ENCODE assay signal across 8 mouse cellular contexts in the genomic region with DNA sequence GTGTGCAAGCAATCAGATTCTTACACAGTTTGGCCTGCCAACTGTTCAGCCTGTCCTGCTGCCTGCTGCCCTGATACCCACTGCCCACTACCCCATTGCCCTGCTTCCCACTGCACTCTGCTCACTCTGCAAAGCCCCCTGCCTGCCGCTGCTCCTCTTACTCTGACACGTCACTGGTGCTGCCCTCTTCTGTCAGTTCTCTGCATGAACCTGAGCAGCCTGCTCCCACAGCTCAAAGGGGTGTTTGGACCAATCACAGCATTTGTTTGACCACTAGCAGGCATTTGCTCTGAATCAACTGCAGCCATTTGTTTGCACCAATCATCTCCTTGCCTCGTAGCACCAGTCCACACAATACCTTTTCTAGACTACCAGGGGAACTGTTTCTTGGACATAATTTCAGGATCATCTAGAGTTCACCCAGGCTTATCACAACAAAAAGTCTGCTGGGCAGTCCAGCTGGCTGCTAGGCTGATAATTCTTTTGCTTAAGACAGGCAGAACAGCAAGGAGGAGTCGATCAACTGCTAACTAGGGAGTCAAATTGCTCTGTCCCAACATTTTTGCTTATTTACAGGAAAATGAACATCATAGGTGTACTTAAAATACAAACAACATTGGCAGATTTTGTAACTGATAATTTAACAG. TPM values are rescaled to one million over a fixed set of nuclear protein-coding genes. Genes with fewer than 3 reads are reported as not detected.
DNase-seq lines count a peak whose midpoint lies in the region; ATAC-seq and TF ChIP-seq lines count a peak whose summit lies in the region.

No protein-coding gene starts in this region.

- 18% methylated on average over 4 of the region's 4 CpGs for WGBS in forebrain, embryonic 11.5 days
- WGBS in heart, postnatal 0 days, result 11% methylated on average over 4 of the region's 4 CpGs
- 12% methylated on average over 4 of the region's 4 CpGs for WGBS in lung, postnatal 0 days

- no peaks in the 10 kb centered on the region for H3K9me3 ChIP-seq in ES-Bruce4 (replicated peaks; ENCODE audit: control insufficient read depth, insufficient read depth, low read length, poor library complexity, severe bottlenecking)
- no peaks in the 10 kb centered on the region for H3K9me3 ChIP-seq in forebrain, embryonic 11.5 days (ENCODE audit: control insufficient read depth, low read length)
- H3K9me3 ChIP-seq in heart, postnatal 0 days (replicated peaks; ENCODE audit: control insufficient read depth, low read length), result no peaks in the 10 kb centered on the region
- H3K9me3 ChIP-seq in lung, postnatal 0 days (ENCODE audit: low read length), result no peaks in the 10 kb centered on the region

- TF ChIP-seq EP300 in ES-Bruce4 (IDR thresholded peaks at IDR 0.05; ENCODE audit: insufficient read depth, low read depth, low read length), result no peak
- TF ChIP-seq EP300 in heart, postnatal 0 days (IDR thresholded peaks at IDR 0.05; ENCODE audit: low read depth), result no peak
- TF ChIP-seq EP300 in lung, postnatal 0 days (IDR thresholded peaks at IDR 0.05), result no peak

- no peaks in the 10 kb centered on the region for H3K27me3 ChIP-seq in ES-Bruce4 (ENCODE audit: control insufficient read depth, insufficient read depth, low read length, poor library complexity, severe bottlenecking)
- no peaks in the 10 kb centered on the region for H3K27me3 ChIP-seq in forebrain, embryonic 11.5 days (ENCODE audit: control insufficient read depth, insufficient read depth, low read length)
- H3K27me3 ChIP-seq in heart, postnatal 0 days (ENCODE audit: control insufficient read depth, insufficient read depth, low read length), result no peaks in the 10 kb centered on the region
- no peaks in the 10 kb centered on the region for H3K27me3 ChIP-seq in lung, postnatal 0 days (replicated peaks; ENCODE audit: insufficient read depth, low read length)

- no peak overlapping the region for H3K4me3 ChIP-seq in ES-Bruce4 (ENCODE audit: low read depth, low read length)
- no peak overlapping the region for H3K4me3 ChIP-seq in forebrain, embryonic 11.5 days (ENCODE audit: low read depth, low read length)
- no peak overlapping the region for H3K4me3 ChIP-seq in heart, postnatal 0 days (ENCODE audit: low read depth, low read length)
- H3K4me3 ChIP-seq in lung, postnatal 0 days (ENCODE audit: low read depth, low read length), result no peak overlapping the region

- no peak overlapping the region for H3K27ac ChIP-seq in ES-Bruce4 (ENCODE audit: insufficient read depth, low read length)
- no peak overlapping the region for H3K27ac ChIP-seq in forebrain, embryonic 11.5 days (ENCODE audit: low read depth, low read length)
- no peak overlapping the region for H3K27ac ChIP-seq in heart, postnatal 0 days (ENCODE audit: low read depth)
- no peak overlapping the region for H3K27ac ChIP-seq in lung, postnatal 0 days (ENCODE audit: low read length)

- no peaks in the 10 kb centered on the region for H3K36me3 ChIP-seq in ES-Bruce4 (ENCODE audit: control insufficient read depth, insufficient read depth, low read length, poor library complexity, severe bottlenecking)
- no peaks in the 10 kb centered on the region for H3K36me3 ChIP-seq in forebrain, embryonic 11.5 days (ENCODE audit: control insufficient read depth, insufficient read depth, low read length)
- no peaks in the 10 kb centered on the region for H3K36me3 ChIP-seq in heart, postnatal 0 days (replicated peaks; ENCODE audit: control insufficient read depth, insufficient read depth, low read length)
- no peaks in the 10 kb centered on the region for H3K36me3 ChIP-seq in lung, postnatal 0 days (ENCODE audit: insufficient read depth, low read length)

- no peak overlapping the region for H3K9ac ChIP-seq in ES-Bruce4 (ENCODE audit: low read depth, poor library complexity, severe bottlenecking)
- no peak overlapping the region for H3K9ac ChIP-seq in forebrain, embryonic 11.5 days (ENCODE audit: low read length)
- no peak overlapping the region for H3K9ac ChIP-seq in heart, postnatal 0 days (replicated peaks; ENCODE audit: low read depth, low read length)
- H3K9ac ChIP-seq in lung, postnatal 0 days (replicated peaks; ENCODE audit: low read depth), result no peak overlapping the region

- no peak overlapping the region for H3K4me2 ChIP-seq in forebrain, embryonic 11.5 days (ENCODE audit: low read depth, low read length, severe bottlenecking)
- H3K4me2 ChIP-seq in heart, postnatal 0 days (ENCODE audit: low read depth, low read length), result no peak overlapping the region
- no peak overlapping the region for H3K4me2 ChIP-seq in lung, postnatal 0 days (replicated peaks; ENCODE audit: low read depth, low read length)

- no peak for TF ChIP-seq POLR2A in ES-Bruce4 (IDR thresholded peaks at IDR 0.05; ENCODE audit: insufficient read depth, low read length)

- ATAC-seq in forebrain, embryonic 11.5 days (replicated peaks; ENCODE audit: low FRiP score), result peak; percentile 85
- peak; percentile 72 for ATAC-seq in heart, postnatal 0 days (ENCODE audit: insufficient read depth, low read depth)
- peak; percentile 88 for ATAC-seq in lung, postnatal 0 days
- no peak for ATAC-seq in activated CD4-positive, CD25-positive, alpha-beta regulatory T cell, adult 4 months

- TF ChIP-seq CTCF in ES-Bruce4 (IDR thresholded peaks at IDR 0.05; ENCODE audit: low read depth, low read length), result peak; percentile 71
- TF ChIP-seq CTCF in heart, postnatal 0 days (IDR thresholded peaks at IDR 0.05; ENCODE audit: low read depth), result peak; percentile 78
- TF ChIP-seq CTCF in lung, postnatal 0 days (IDR thresholded peaks at IDR 0.05), result peak; percentile 79

- no peaks in the 10 kb centered on the region for H3K4me1 ChIP-seq in ES-Bruce4 (ENCODE audit: control insufficient read depth, insufficient read depth, low read length)
- H3K4me1 ChIP-seq in forebrain, embryonic 11.5 days (replicated peaks; ENCODE audit: control insufficient read depth, insufficient read depth, low read length), result peaks cover 2% of the 10 kb centered on the region; the same call in 1 of the 2 replicates
- H3K4me1 ChIP-seq in heart, postnatal 0 days (ENCODE audit: control insufficient read depth, insufficient read depth), result 0 out of 2 replicates have a peak, but pooled peaks cover 6% of the 10 kb centered on the region
- no peaks in the 10 kb centered on the region for H3K4me1 ChIP-seq in lung, postnatal 0 days (ENCODE audit: insufficient read depth, low read depth, low read length)

- DNase-seq in adrenal gland, adult 8-10 months, result peak; percentile 13
- peak; percentile 81 for DNase-seq in forebrain, embryonic 11.5 days (ENCODE audit: low spot score)
- peak; percentile 69 for DNase-seq in heart, postnatal 0 days (ENCODE audit: low spot score)
- peak; percentile 79 for DNase-seq in kidney, postnatal 10 days
- peak; percentile 75 for DNase-seq in lung, postnatal 0 days (ENCODE audit: low spot score)
- DNase-seq in ovary, postnatal 36 days (ENCODE audit: low spot score), result peak; percentile 54

RNA-seq across cellular contexts. Expression of gene Mx1, which starts 44.7 kb away (rescaled TPM):
- not detected in 2 replicates for polyA plus RNA-seq in ES-Bruce4 (2011; ENCODE audit: insufficient read depth, insufficient read length, low read depth, missing spikeins)
- 1 to 10 TPM; 2.6 to 5.0 (median 3.2) TPM for total RNA-seq in adrenal gland, adult 8-10 months (2022)
- polyA plus RNA-seq in forebrain, embryonic 11.5 days (2014; fragmentation: Nextera tagmentation; extraction: Ambion mirVana), result not detected in 2 replicates
- total RNA-seq in heart, postnatal 0 days (2014; rRNA removed; ENCODE audit: low replicate concordance), result 0.35 and 0.80 TPM in 2 replicates
- 0.22 and 0.37 TPM in 2 replicates for polyA plus RNA-seq in heart, postnatal 0 days (2015; fragmentation: Nextera tagmentation; extraction: Ambion mirVana)
- polyA plus RNA-seq in lung, postnatal 0 days (2015; fragmentation: Nextera tagmentation; extraction: Ambion mirVana), result 0.18 and 0.21 TPM in 2 replicates
- 1 to 10 TPM; 8.3 to 8.7 TPM for polyA plus RNA-seq in activated CD4-positive, CD25-positive, alpha-beta regulatory T cell, adult 4 months (2017; shearing (Covaris generic))

Comparison
In these comparisons a context has a peak if more than half of its experiments do, and no peak if none do; other contexts are left out.
1. DNase-seq: peak in every context shown above with its lines; median percentile 81 in forebrain, embryonic 11.5 days; 79 in kidney, postnatal 10 days; 75 in lung, postnatal 0 days; 69 in heart, postnatal 0 days; 54 in ovary, postnatal 36 days; 13 in adrenal gland, adult 8-10 months.